Mouse (Mus musculus) adrenal gland, adult 2 months (tissue): ENCODE data around the gene Il2ra. TPM values are rescaled to one million over a fixed set of nuclear protein-coding genes. Genes with fewer than 3 reads are reported as not detected.
"Not testable (repeated sequence)": the region's sequence is repeated elsewhere in the genome, so short reads cannot be mapped to it uniquely, and the experiment has no call there.

Experiments used
- DNase-seq: peaks from one replicate; pipeline ENCODE4 v3.0.0; 2021
- long read RNA-seq: library from polyadenylated mRNA; stranded (forward); transcript quantifications from one replicate; pipeline ENCODE4 v2.0.0, GENCODE M21; 2021
- polyA plus RNA-seq: library from polyadenylated mRNA; depleted of rRNA; stranded (reverse); fragments of >200 nt; gene quantifications from 2 replicates; pipeline ENCODE4 v1.2.3, GENCODE M21; 2012; rRNA removed
- total RNA-seq, 2 experiments: library from RNA; stranded (reverse); gene quantifications; 2 replicates each; pipeline ENCODE4 v1.2.3; 2021

Gene Il2ra
- total RNA-seq (under 1 TPM; 0.29 to 0.41 TPM), polyA plus RNA-seq (0.07 TPM in 1 of 2 replicates, not detected in the other)
- long read RNA-seq, result 0 reads

- no peak for DNase-seq
Measured at GRCm38 (mm10) chr2:11642451-11642941, at the start of gene Il2ra. Gene Il2ra (plus strand): TSS chr2:11642807.

GRCm38 (mm10) chr2:11596690-11597089 lies 45.9 kb upstream of the Il2ra start:
- DNase-seq, result peak; percentile 38

GRCm38 (mm10) chr2:11597906-11598305 lies 44.7 kb upstream of the Il2ra start:
- DNase-seq, result no peak

GRCm38 (mm10) chr2:11601795-11602194 lies 40.8 kb upstream of the Il2ra start:
- no peak for DNase-seq

GRCm38 (mm10) chr2:11602506-11603489 lies 39.8 kb upstream of the Il2ra start:
- DNase-seq, result peak; percentile 96

GRCm38 (mm10) chr2:11604053-11604452 lies 38.6 kb upstream of the Il2ra start, which contains the start of gene Rbm17:
Gene Rbm17 (minus strand): TSS chr2:11604153.
- no peak for DNase-seq

- no peak for DNase-seq
Measured at GRCm38 (mm10) chr2:11604911-11605310, 37.7 kb upstream of the Il2ra start.

- not testable (repeated sequence) for DNase-seq
Measured at GRCm38 (mm10) chr2:11606718-11607117, 35.9 kb upstream of the Il2ra start.

GRCm38 (mm10) chr2:11612939-11613338 lies 29.7 kb upstream of the Il2ra start:
- DNase-seq, result not testable (repeated sequence)

- DNase-seq, result no peak
Measured at GRCm38 (mm10) chr2:11616846-11617245, 25.8 kb upstream of the Il2ra start.

- DNase-seq, result no peak
Measured at GRCm38 (mm10) chr2:11619598-11619997, 23.0 kb upstream of the Il2ra start.

GRCm38 (mm10) chr2:11623173-11623572 lies 19.4 kb upstream of the Il2ra start:
- no peak for DNase-seq

- no peak for DNase-seq
Measured at GRCm38 (mm10) chr2:11623726-11624125, 18.9 kb upstream of the Il2ra start.

- no peak for DNase-seq
Measured at GRCm38 (mm10) chr2:11625890-11626289, 16.7 kb upstream of the Il2ra start, which contains the start of gene Gm17490. Gene Gm17490 (minus strand): TSS chr2:11626264.

GRCm38 (mm10) chr2:11635035-11635434 lies 7.6 kb upstream of the Il2ra start:
- no peak for DNase-seq

- DNase-seq, result no peak
Measured at GRCm38 (mm10) chr2:11635471-11636137, 7.0 kb upstream of the Il2ra start.

GRCm38 (mm10) chr2:11636138-11636480 lies 6.5 kb upstream of the Il2ra start:
- no peak for DNase-seq

- DNase-seq, result no peak
Measured at GRCm38 (mm10) chr2:11637115-11637514, 5.5 kb upstream of the Il2ra start.

GRCm38 (mm10) chr2:11644057-11644456 lies 1.4 kb downstream of the Il2ra start:
- no peak for DNase-seq

GRCm38 (mm10) chr2:11645297-11645696 lies 2.7 kb downstream of the Il2ra start:
- DNase-seq, result no peak

GRCm38 (mm10) chr2:11651476-11651875 lies 8.9 kb downstream of the Il2ra start:
- no peak for DNase-seq

- no peak for DNase-seq
Measured at GRCm38 (mm10) chr2:11652196-11652595, 9.6 kb downstream of the Il2ra start.

- DNase-seq, result no peak
Measured at GRCm38 (mm10) chr2:11652780-11653179, 10.2 kb downstream of the Il2ra start.
